Mouse (Mus musculus) embryonic fibroblast, embryonic 13.5 days (primary cell): ENCODE measurements around the gene Gapvd1.

Experiments used
- CTCF ChIP-seq: IDR thresholded peaks from 2 replicates; pipeline ENCODE4 v1.5.1; 2011; ENCODE audit warnings: mild to moderate bottlenecking, control low read depth, low read length, moderate library complexity, borderline replicate concordance; ENCODE audit not compliant: insufficient read depth
- POLR2A ChIP-seq: IDR thresholded peaks from 2 replicates; pipeline ENCODE4 v1.6.1; 2011; ENCODE audit warnings: low read depth, mild to moderate bottlenecking, control low read depth, low read length, moderate library complexity

- TF ChIP-seq CTCF, result no peak
- no peak for TF ChIP-seq POLR2A
These were observed 27.8 kb downstream of the Gapvd1 start for GRCm38 (mm10) chr2:34727045-34727728.
